Mouse (Mus musculus): ENCODE data around the gene Tmem95.

DNA sequence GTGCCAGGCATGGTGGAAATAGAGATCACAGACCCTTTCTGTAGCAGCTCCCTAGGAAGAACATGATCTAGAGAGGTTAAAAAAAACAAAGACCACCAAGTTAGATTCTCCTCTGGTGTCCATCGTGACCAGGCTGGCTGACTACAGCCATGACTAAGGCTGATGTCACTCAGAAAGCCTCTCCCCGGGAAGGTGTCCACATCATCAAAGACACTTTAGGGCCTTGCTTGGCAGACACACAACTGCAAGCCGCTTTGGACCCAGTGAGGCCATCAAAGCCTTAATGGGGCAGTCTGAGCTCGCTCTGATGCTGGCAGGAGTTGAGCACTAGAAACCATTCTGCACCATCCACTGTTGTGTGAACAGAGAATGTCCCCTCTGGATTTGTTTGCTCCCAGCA is 5.4 kb downstream of the Tmem95 start:
- TF ChIP-seq CTCF (IDR thresholded peaks at IDR 0.05; ENCODE audit: control insufficient read depth, insufficient read depth, insufficient read length) (no peak), CEBPB (IDR thresholded peaks at IDR 0.05; ENCODE audit: low read depth) (no peak), MAX (IDR thresholded peaks at IDR 0.05) (no peak), MYOG (IDR thresholded peaks at IDR 0.05; ENCODE audit: control insufficient read depth, extremely low read depth, insufficient read length) (no peak), FOSL1 (IDR thresholded peaks at IDR 0.05; ENCODE audit: insufficient read depth, low read length, poor library complexity, severe bottlenecking) (no peak), USF1 (IDR thresholded peaks at IDR 0.05; ENCODE audit: low read depth) (peak; percentile 29), MYOD1 (IDR thresholded peaks at IDR 0.05; ENCODE audit: control insufficient read depth, insufficient read length, low read depth) (no peak)
